Mouse (Mus musculus): Measurements from ENCODE around the gene Ltbp1. TPM values are rescaled to one million over a fixed set of nuclear protein-coding genes. Genes with fewer than 3 reads are reported as not detected.

Gene Ltbp1
- polyA plus RNA-seq, 1 experiment from 2014 or later = 29.8 TPM

- no peaks in the 10 kb centered on the region for H3K36me3 ChIP-seq (ENCODE audit: control insufficient read depth, insufficient read depth, low read length)
- H3K4me3 ChIP-seq (ENCODE audit: low read depth, low read length) = no peak overlapping the region
- H3K9me3 ChIP-seq (ENCODE audit: control insufficient read depth, low read length) = no peaks in the 10 kb centered on the region
- DNase-seq (ENCODE audit: low spot score) (no peak), ATAC-seq (replicated peaks; ENCODE audit: low FRiP score, low TSS enrichment, low read depth) (no peak)
- H3K27ac ChIP-seq (ENCODE audit: low read depth) = no peak overlapping the region
- H3K27me3 ChIP-seq (replicated peaks; ENCODE audit: control insufficient read depth, insufficient read depth, low read length) = no peaks in the 10 kb centered on the region
- no peak overlapping the region for H3K9ac ChIP-seq (ENCODE audit: low read length)
- 86% methylated on average over 3 of the region's 3 CpGs for WGBS
- no peaks in the 10 kb centered on the region for H3K4me1 ChIP-seq (replicated peaks; ENCODE audit: control insufficient read depth, insufficient read depth, low read length)
- H3K4me2 ChIP-seq (ENCODE audit: low read length) = no peak overlapping the region
Observed at GRCm38 (mm10) chr17:75239545-75239944, 234.2 kb downstream of the Ltbp1 start.

GRCm38 (mm10) chr17:75242086-75242485 lies 236.7 kb downstream of the Ltbp1 start:
- no peaks in the 10 kb centered on the region for H3K4me1 ChIP-seq (replicated peaks; ENCODE audit: control insufficient read depth, insufficient read depth, low read length)
- ATAC-seq (replicated peaks; ENCODE audit: low FRiP score, low TSS enrichment, low read depth) = no peak
- no peak for DNase-seq (ENCODE audit: low spot score)
- no peaks in the 10 kb centered on the region for H3K36me3 ChIP-seq (ENCODE audit: control insufficient read depth, insufficient read depth, low read length)
- 93% methylated on average over 1 of the region's 1 CpGs for whole genome bisulfite sequencing
- H3K27ac ChIP-seq (ENCODE audit: low read depth) = no peak overlapping the region
- H3K27me3 ChIP-seq (replicated peaks; ENCODE audit: control insufficient read depth, insufficient read depth, low read length) = no peaks in the 10 kb centered on the region
- H3K9me3 ChIP-seq (ENCODE audit: control insufficient read depth, low read length) = no peaks in the 10 kb centered on the region
- H3K9ac ChIP-seq (ENCODE audit: low read length) = no peak overlapping the region
- no peak overlapping the region for H3K4me2 ChIP-seq (ENCODE audit: low read length)
- H3K4me3 ChIP-seq (ENCODE audit: low read depth, low read length) = no peak overlapping the region

- ATAC-seq (replicated peaks; ENCODE audit: low FRiP score, low TSS enrichment, low read depth) (no peak), DNase-seq (ENCODE audit: low spot score) (no peak)
- Histone ChIP-seq H3K4me2 (ENCODE audit: low read length) (no peak overlapping the region), H3K4me3 (ENCODE audit: low read depth, low read length) (no peak overlapping the region), H3K9ac (ENCODE audit: low read length) (no peak overlapping the region), H3K36me3 (ENCODE audit: control insufficient read depth, insufficient read depth, low read length) (no peaks in the 10 kb centered on the region), H3K27me3 (replicated peaks; ENCODE audit: control insufficient read depth, insufficient read depth, low read length) (no peaks in the 10 kb centered on the region), H3K9me3 (ENCODE audit: control insufficient read depth, low read length) (no peaks in the 10 kb centered on the region), H3K4me1 (replicated peaks; ENCODE audit: control insufficient read depth, insufficient read depth, low read length) (no peaks in the 10 kb centered on the region), H3K27ac (ENCODE audit: low read depth) (no peak overlapping the region)
- 65% methylated on average over 1 of the region's 1 CpGs for WGBS
Observed at GRCm38 (mm10) chr17:75243221-75243620, 237.9 kb downstream of the Ltbp1 start.

- Histone ChIP-seq H3K27me3 (replicated peaks; ENCODE audit: control insufficient read depth, insufficient read depth, low read length) (no peaks in the 10 kb centered on the region), H3K9ac (ENCODE audit: low read length) (no peak overlapping the region), H3K36me3 (ENCODE audit: control insufficient read depth, insufficient read depth, low read length) (no peaks in the 10 kb centered on the region), H3K4me2 (ENCODE audit: low read length) (no peak overlapping the region), H3K27ac (ENCODE audit: low read depth) (no peak overlapping the region), H3K4me3 (ENCODE audit: low read depth, low read length) (no peak overlapping the region), H3K9me3 (ENCODE audit: control insufficient read depth, low read length) (no peaks in the 10 kb centered on the region), H3K4me1 (replicated peaks; ENCODE audit: control insufficient read depth, insufficient read depth, low read length) (no peaks in the 10 kb centered on the region)
- DNase-seq (ENCODE audit: low spot score) (no peak), ATAC-seq (replicated peaks; ENCODE audit: low FRiP score, low TSS enrichment, low read depth) (no peak)
- 78% methylated on average over 3 of the region's 3 CpGs for WGBS
Observed at GRCm38 (mm10) chr17:75244148-75244547, 238.8 kb downstream of the Ltbp1 start.

- H3K27ac ChIP-seq (ENCODE audit: low read depth) = no peak overlapping the region
Observed at GRCm38 (mm10) chr17:75245085-75245484, 239.7 kb downstream of the Ltbp1 start.

GRCm38 (mm10) chr17:75248632-75249031 lies 243.3 kb downstream of the Ltbp1 start:
- no peaks in the 10 kb centered on the region for H3K9me3 ChIP-seq (ENCODE audit: control insufficient read depth, low read length)
- 38% methylated on average over 10 of the region's 10 CpGs for WGBS
- H3K36me3 ChIP-seq (ENCODE audit: control insufficient read depth, insufficient read depth, low read length) = 0 out of 2 replicates have a peak, but pooled peaks cover 4% of the 10 kb centered on the region
- DNase-seq (ENCODE audit: low spot score) = no peak
- no peak for ATAC-seq (replicated peaks; ENCODE audit: low FRiP score, low TSS enrichment, low read depth)
- no peak overlapping the region for H3K4me2 ChIP-seq (ENCODE audit: low read length)
- H3K9ac ChIP-seq (ENCODE audit: low read length) = no peak overlapping the region
- H3K27me3 ChIP-seq (replicated peaks; ENCODE audit: control insufficient read depth, insufficient read depth, low read length) = no peaks in the 10 kb centered on the region
- H3K27ac ChIP-seq (ENCODE audit: low read depth) = no peak overlapping the region
- H3K4me3 ChIP-seq (ENCODE audit: low read depth, low read length) = no peak overlapping the region
- H3K4me1 ChIP-seq (replicated peaks; ENCODE audit: control insufficient read depth, insufficient read depth, low read length) = no peaks in the 10 kb centered on the region

More at GRCm38 (mm10) chr17:75245085-75245484, 239.7 kb downstream of the Ltbp1 start:
- DNase-seq (ENCODE audit: low spot score) (no peak), ATAC-seq (replicated peaks; ENCODE audit: low FRiP score, low TSS enrichment, low read depth) (no peak)
- H3K4me1 ChIP-seq (replicated peaks; ENCODE audit: control insufficient read depth, insufficient read depth, low read length) = no peaks in the 10 kb centered on the region
- H3K27me3 ChIP-seq (replicated peaks; ENCODE audit: control insufficient read depth, insufficient read depth, low read length) = no peaks in the 10 kb centered on the region
- H3K9me3 ChIP-seq (ENCODE audit: control insufficient read depth, low read length) = no peaks in the 10 kb centered on the region
- no peaks in the 10 kb centered on the region for H3K36me3 ChIP-seq (ENCODE audit: control insufficient read depth, insufficient read depth, low read length)
- H3K9ac ChIP-seq (ENCODE audit: low read length) = no peak overlapping the region
- 92% methylated on average over 7 of the region's 7 CpGs for WGBS
- no peak overlapping the region for H3K4me2 ChIP-seq (ENCODE audit: low read length)
- no peak overlapping the region for H3K4me3 ChIP-seq (ENCODE audit: low read depth, low read length)

- 77% methylated on average over 6 of the region's 6 CpGs for WGBS
- H3K4me2 ChIP-seq (ENCODE audit: low read length) = no peak overlapping the region
- ATAC-seq (replicated peaks; ENCODE audit: low FRiP score, low TSS enrichment, low read depth) (no peak), DNase-seq (ENCODE audit: low spot score) (no peak)
- H3K36me3 ChIP-seq (ENCODE audit: control insufficient read depth, insufficient read depth, low read length) = 0 out of 2 replicates have a peak, but pooled peaks cover 4% of the 10 kb centered on the region
- no peak overlapping the region for H3K9ac ChIP-seq (ENCODE audit: low read length)
- H3K27ac ChIP-seq (ENCODE audit: low read depth) = no peak overlapping the region
- no peaks in the 10 kb centered on the region for H3K4me1 ChIP-seq (replicated peaks; ENCODE audit: control insufficient read depth, insufficient read depth, low read length)
- no peaks in the 10 kb centered on the region for H3K9me3 ChIP-seq (ENCODE audit: control insufficient read depth, low read length)
- H3K27me3 ChIP-seq (replicated peaks; ENCODE audit: control insufficient read depth, insufficient read depth, low read length) = no peaks in the 10 kb centered on the region
- no peak overlapping the region for H3K4me3 ChIP-seq (ENCODE audit: low read depth, low read length)
Observed at GRCm38 (mm10) chr17:75250571-75250970, 245.2 kb downstream of the Ltbp1 start.

GRCm38 (mm10) chr17:75251094-75251493 lies 245.7 kb downstream of the Ltbp1 start:
- 84% methylated on average over 6 of the region's 6 CpGs for WGBS

GRCm38 (mm10) chr17:75252540-75252939 lies 247.2 kb downstream of the Ltbp1 start:
- H3K4me2 ChIP-seq (ENCODE audit: low read length) = no peak overlapping the region
- no peak for DNase-seq (ENCODE audit: low spot score)
- no peak overlapping the region for H3K9ac ChIP-seq (ENCODE audit: low read length)
- no peaks in the 10 kb centered on the region for H3K9me3 ChIP-seq (ENCODE audit: control insufficient read depth, low read length)
- ATAC-seq (replicated peaks; ENCODE audit: low FRiP score, low TSS enrichment, low read depth) = no peak
- H3K27me3 ChIP-seq (replicated peaks; ENCODE audit: control insufficient read depth, insufficient read depth, low read length) = no peaks in the 10 kb centered on the region
- H3K27ac ChIP-seq (ENCODE audit: low read depth) = no peak overlapping the region
- H3K36me3 ChIP-seq (ENCODE audit: control insufficient read depth, insufficient read depth, low read length) = 0 out of 2 replicates have a peak, but pooled peaks cover 4% of the 10 kb centered on the region
- H3K4me3 ChIP-seq (ENCODE audit: low read depth, low read length) = no peak overlapping the region
- H3K4me1 ChIP-seq (replicated peaks; ENCODE audit: control insufficient read depth, insufficient read depth, low read length) = no peaks in the 10 kb centered on the region
- WGBS = 92% methylated on average over 5 of the region's 5 CpGs

More at GRCm38 (mm10) chr17:75251094-75251493, 245.7 kb downstream of the Ltbp1 start:
- H3K4me2 ChIP-seq (ENCODE audit: low read length) = no peak overlapping the region
- H3K9ac ChIP-seq (ENCODE audit: low read length) = no peak overlapping the region
- ATAC-seq (replicated peaks; ENCODE audit: low FRiP score, low TSS enrichment, low read depth) = no peak
- no peak overlapping the region for H3K4me3 ChIP-seq (ENCODE audit: low read depth, low read length)
- H3K9me3 ChIP-seq (ENCODE audit: control insufficient read depth, low read length) = no peaks in the 10 kb centered on the region
- DNase-seq (ENCODE audit: low spot score) = no peak
- 0 out of 2 replicates have a peak, but pooled peaks cover 4% of the 10 kb centered on the region for H3K36me3 ChIP-seq (ENCODE audit: control insufficient read depth, insufficient read depth, low read length)
- H3K4me1 ChIP-seq (replicated peaks; ENCODE audit: control insufficient read depth, insufficient read depth, low read length) = no peaks in the 10 kb centered on the region
- H3K27me3 ChIP-seq (replicated peaks; ENCODE audit: control insufficient read depth, insufficient read depth, low read length) = no peaks in the 10 kb centered on the region
- H3K27ac ChIP-seq (ENCODE audit: low read depth) = no peak overlapping the region

Data from intestine, embryonic 14.5 days (tissue).